In genomic region chr8:10671862-10672548, GRCm38 (mm10) we compare ENCODE assay signal across 19 mouse cellular contexts.
A peak's percentile ranks its signal among the peaks of the same experiment; 100 is the strongest.
DNase-seq lines count a peak whose midpoint lies in the region; ATAC-seq and TF ChIP-seq lines count a peak whose summit lies in the region.
"Had no signal": no experiment of that assay in that cellular context is flagged by ENCODE, and none has a peak within 500 bp of the region (broad histone marks: within the 10 kb centered on the region; RNA-seq: fewer than 3 reads in every experiment).

No protein-coding gene starts in this region.

- WGBS in midbrain, embryonic 11.5 days, result 78% methylated on average over 2 of the region's 2 CpGs
- WGBS in midbrain, postnatal 0 days, result 77% methylated on average over 2 of the region's 2 CpGs

- TF ChIP-seq CTCF in midbrain, postnatal 0 days (IDR thresholded peaks at IDR 0.05), result no peak

- no peak overlapping the region for H3K27ac ChIP-seq in midbrain, embryonic 11.5 days (ENCODE audit: low read depth, low read length)
- H3K27ac ChIP-seq in midbrain, postnatal 0 days (ENCODE audit: low read depth, low read length), result no peak overlapping the region
- H3K27ac ChIP-seq: embryonic facial prominence, embryonic 13.5 days; forebrain, embryonic 13.5 days; heart, embryonic 13.5 days; hindbrain, embryonic 15.5 days had no signal

- H3K4me1 ChIP-seq in midbrain, embryonic 11.5 days (ENCODE audit: control insufficient read depth, insufficient read depth, low read length), result no peaks in the 10 kb centered on the region
- no peaks in the 10 kb centered on the region for H3K4me1 ChIP-seq in midbrain, postnatal 0 days (ENCODE audit: insufficient read depth, low read length)
- H3K4me1 ChIP-seq: embryonic facial prominence, embryonic 13.5 days; forebrain, embryonic 13.5 days; hindbrain, embryonic 15.5 days had no signal

- DNase-seq in heart, adult 11 months, result peak; percentile 25
- DNase-seq in heart, postnatal 36 days, result no peak
- DNase-seq in midbrain, embryonic 11.5 days (ENCODE audit: low spot score, missing footprints), result peak; percentile 80
- no peak for DNase-seq in midbrain, postnatal 0 days (ENCODE audit: low spot score)
- peak; percentile 87 for DNase-seq in 3T3-L1 (ENCODE audit: low read depth, low spot score)
- peak; percentile 58 for DNase-seq in brain, adult 2 months (ENCODE audit: low read depth, low spot score)
- DNase-seq: adrenal gland, adult 2 months; adrenal gland, postnatal 25 days; forebrain, postnatal 0 days; gastrocnemius, postnatal 14 days; heart, postnatal 4 days had no signal

- H3K9ac ChIP-seq in midbrain, embryonic 11.5 days (ENCODE audit: low read length), result no peak overlapping the region
- no peak overlapping the region for H3K9ac ChIP-seq in midbrain, postnatal 0 days (replicated peaks; ENCODE audit: low read length, poor library complexity, severe bottlenecking)
- H3K9ac ChIP-seq: embryonic facial prominence, embryonic 13.5 days; forebrain, embryonic 13.5 days; forebrain, postnatal 0 days; heart, embryonic 13.5 days; hindbrain, embryonic 15.5 days had no signal

- no peak overlapping the region for H3K4me3 ChIP-seq in midbrain, embryonic 11.5 days (ENCODE audit: low read depth, low read length)
- H3K4me3 ChIP-seq in midbrain, postnatal 0 days (ENCODE audit: low read depth, low read length), result no peak overlapping the region
- H3K4me3 ChIP-seq: embryonic facial prominence, embryonic 13.5 days; forebrain, embryonic 13.5 days; heart, embryonic 13.5 days; hindbrain, embryonic 15.5 days had no signal

- no peak overlapping the region for H3K4me2 ChIP-seq in midbrain, embryonic 11.5 days
- H3K4me2 ChIP-seq in midbrain, postnatal 0 days (ENCODE audit: low read depth, low read length, poor library complexity, severe bottlenecking), result no peak overlapping the region
- H3K4me2 ChIP-seq: embryonic facial prominence, embryonic 13.5 days; forebrain, embryonic 13.5 days; heart, embryonic 13.5 days; hindbrain, embryonic 15.5 days had no signal

- ATAC-seq in midbrain, embryonic 11.5 days (ENCODE audit: low FRiP score), result no peak
- ATAC-seq in midbrain, postnatal 0 days (ENCODE audit: low FRiP score), result no peak
- ATAC-seq in activated CD4-positive, CD25-positive, alpha-beta regulatory T cell, adult 4 months, result no peak
- ATAC-seq in megakaryocyte progenitor cell, adult 5-6 weeks (replicated peaks; ENCODE audit: poor library complexity), result no peak; the same call in 1 of the 2 replicates
- ATAC-seq: forebrain, embryonic 13.5 days; forebrain, postnatal 0 days; inflammation-experienced regulatory T-cells, adult 6 months; intestine, postnatal 0 days had no signal

- no peaks in the 10 kb centered on the region for H3K27me3 ChIP-seq in midbrain, embryonic 11.5 days (ENCODE audit: control insufficient read depth, insufficient read depth, low read length)
- no peaks in the 10 kb centered on the region for H3K27me3 ChIP-seq in midbrain, postnatal 0 days (ENCODE audit: insufficient read depth, low read length)
- H3K27me3 ChIP-seq: embryonic facial prominence, embryonic 13.5 days; heart, embryonic 13.5 days; hindbrain, embryonic 15.5 days had no signal

- H3K9me3 ChIP-seq in midbrain, embryonic 11.5 days (ENCODE audit: control insufficient read depth, low read length), result no peaks in the 10 kb centered on the region
- 0 out of 2 replicates have a peak, but pooled peaks cover 3% of the 10 kb centered on the region for H3K9me3 ChIP-seq in midbrain, postnatal 0 days (ENCODE audit: low read length)
- H3K9me3 ChIP-seq: embryonic facial prominence, embryonic 13.5 days; hindbrain, embryonic 15.5 days had no signal

- intact Hi-C loops in heart, postnatal 36 days (cut with DNase I), result no loop called here

- no peaks in the 10 kb centered on the region for H3K36me3 ChIP-seq in midbrain, embryonic 11.5 days (ENCODE audit: control insufficient read depth, insufficient read depth, low read length)
- H3K36me3 ChIP-seq in midbrain, postnatal 0 days (ENCODE audit: insufficient read depth, low read length), result no peaks in the 10 kb centered on the region
- H3K36me3 ChIP-seq: embryonic facial prominence, embryonic 13.5 days; heart, embryonic 13.5 days; hindbrain, embryonic 15.5 days had no signal

Comparison
In these comparisons a context has a peak if more than half of its experiments do, and no peak if none do; other contexts are left out.
1. DNase-seq: peak in heart, adult 11 months (single experiment), midbrain, embryonic 11.5 days (single experiment), 3T3-L1 (single experiment) and brain, adult 2 months (single experiment); none in heart, postnatal 36 days (0 of 2) and midbrain, postnatal 0 days (single experiment).